Mouse (Mus musculus): ENCODE results near the gene Foxa3. TPM values are rescaled to one million over a fixed set of nuclear protein-coding genes. Genes with fewer than 3 reads are reported as not detected.

Gene Foxa3
- total RNA-seq, 4 experiments from 2014 or later = not detected

- DNase-seq (ENCODE audit: low spot score in 2 of 2) = no peak
These were observed 22.1 kb downstream of the Foxa3 start for GRCm38 (mm10) chr7:19001066-19001806.

GRCm38 (mm10) chr7:19000421-19000820, 22.9 kb downstream of the Foxa3 start:
- no peak for DNase-seq (ENCODE audit: low spot score in 2 of 2)

- DNase-seq (ENCODE audit: low spot score in 2 of 2) = no peak
These were observed 24.5 kb downstream of the Foxa3 start for GRCm38 (mm10) chr7:18998835-18999234.

- DNase-seq (ENCODE audit: low spot score in 2 of 2) = no peak
These were observed 30.3 kb downstream of the Foxa3 start for GRCm38 (mm10) chr7:18993036-18993435.

GRCm38 (mm10) chr7:18992294-18992675, 31.1 kb downstream of the Foxa3 start:
- DNase-seq (ENCODE audit: low spot score in 2 of 2) = no peak

GRCm38 (mm10) chr7:18991660-18992293, 31.6 kb downstream of the Foxa3 start:
- no peak for DNase-seq (ENCODE audit: low spot score in 2 of 2)

- DNase-seq (ENCODE audit: low spot score in 2 of 2) = peak; percentile 100
These were observed 32.6 kb downstream of the Foxa3 start, which contains the start of gene Mypop for GRCm38 (mm10) chr7:18990601-18991295. Gene Mypop, plus strand, starts transcription at chr7:18991245.

GRCm38 (mm10) chr7:18989995-18990394, 33.3 kb downstream of the Foxa3 start:
- DNase-seq (ENCODE audit: low spot score in 2 of 2) = no peak

- DNase-seq (ENCODE audit: low spot score in 2 of 2) = no peak
These were observed 34.6 kb downstream of the Foxa3 start for GRCm38 (mm10) chr7:18988780-18989179.

GRCm38 (mm10) chr7:18987747-18988146, 35.6 kb downstream of the Foxa3 start:
- no peak for DNase-seq (ENCODE audit: low spot score in 2 of 2)

- no peak for DNase-seq (ENCODE audit: low spot score in 2 of 2)
These were observed 36.2 kb downstream of the Foxa3 start, which contains the start of gene Nanos2 for GRCm38 (mm10) chr7:18987100-18987499. Gene Nanos2, plus strand, starts transcription at chr7:18987400.

GRCm38 (mm10) chr7:18986503-18986902, 36.8 kb downstream of the Foxa3 start:
- DNase-seq (ENCODE audit: low spot score in 2 of 2) = no peak

- peak; percentile 72 to 79 for DNase-seq (ENCODE audit: low spot score in 2 of 2)
These were observed 45.0 kb downstream of the Foxa3 start for GRCm38 (mm10) chr7:18978381-18978780.

GRCm38 (mm10) chr7:18970956-18971355, 52.4 kb downstream of the Foxa3 start:
- no peak for DNase-seq (ENCODE audit: low spot score in 2 of 2)

GRCm38 (mm10) chr7:18967603-18968002, 55.7 kb downstream of the Foxa3 start:
- DNase-seq (ENCODE audit: low spot score in 2 of 2) = no peak

GRCm38 (mm10) chr7:18965312-18965711, 58.0 kb downstream of the Foxa3 start:
- no peak for DNase-seq (ENCODE audit: low spot score in 2 of 2)

- DNase-seq (ENCODE audit: low spot score in 2 of 2) = no peak
These were observed 60.0 kb downstream of the Foxa3 start for GRCm38 (mm10) chr7:18963294-18963843.

Other genes starting within 250 kb of the Foxa3 start
- gene Psg19, start 225.0 kb downstream of the Foxa3 start, total RNA-seq (2022) = not detected
- gene Psg17, start 201.9 kb downstream of the Foxa3 start, total RNA-seq (2022) = under 1 TPM in 1 of 4 experiments, not detected in 3; 0.14 TPM
- gene Mill2, start 183.6 kb downstream of the Foxa3 start, total RNA-seq (2022) = 1 to 10 TPM; 1.9 to 2.6 (median 2.2) TPM
- gene Pglyrp1, start 152.2 kb downstream of the Foxa3 start, total RNA-seq (2022) = 10 to 100 TPM; 11.2 to 15.5 (median 13.4) TPM
- gene Ccdc61, start 113.1 kb downstream of the Foxa3 start, total RNA-seq (2022) = 10 to 100 TPM in 2 of 4 experiments, 1 to 10 TPM in 2; 9.4 to 14.3 (median 11.4) TPM
- gene Nova2, start 97.7 kb downstream of the Foxa3 start, total RNA-seq (2022) = 10 to 100 TPM; 71.3 to 76.7 (median 74.6) TPM
- gene Nanos2, start 36.1 kb downstream of the Foxa3 start, total RNA-seq (2022) = 1 to 10 TPM in 1 of 4 experiments, under 1 TPM in 2, not detected in 1; 0.60 to 1.5 (median 0.91) TPM
- 10 to 100 TPM; 42.4 to 49.6 (median 45.8) TPM for gene Mypop, start 32.3 kb downstream of the Foxa3 start, total RNA-seq (2022)
- gene Irf2bp1, start 19.5 kb downstream of the Foxa3 start, total RNA-seq (2022) = 10 to 100 TPM; 47.6 to 49.2 (median 47.9) TPM
- 100 to 1,000 TPM; 100 to 113 (median 109) TPM for gene Sympk, start 839 bp upstream of the Foxa3 start, total RNA-seq (2022)
- gene Rsph6a, start 31.2 kb upstream of the Foxa3 start, total RNA-seq (2022) = under 1 TPM in 2 of 4 experiments, not detected in 2; 0.41 to 0.61 TPM
- 100 to 1,000 TPM; 136 to 144 (median 141) TPM for gene Dmwd, start 52.7 kb upstream of the Foxa3 start, total RNA-seq (2022)
- gene Dmpk, start 60.3 kb upstream of the Foxa3 start, total RNA-seq (2022) = 10 to 100 TPM; 35.6 to 55.8 (median 45.3) TPM
- gene Six5, start 71.1 kb upstream of the Foxa3 start, total RNA-seq (2022) = 1 to 10 TPM; 2.0 to 3.7 (median 3.6) TPM
- under 1 TPM; 0.18 to 0.57 (median 0.31) TPM for gene Gm4969, start 94.8 kb upstream of the Foxa3 start, total RNA-seq (2022)
- 10 to 100 TPM; 13.3 to 15.1 (median 14.4) TPM for gene Fbxo46, start 96.3 kb upstream of the Foxa3 start, total RNA-seq (2022)
- 10 to 100 TPM; 18.6 to 20.9 (median 20.4) TPM for gene Qpctl, start 125.8 kb upstream of the Foxa3 start, total RNA-seq (2022)
- 10 to 100 TPM; 75.6 to 82.3 (median 78.2) TPM for gene Snrpd2, start 126.2 kb upstream of the Foxa3 start, total RNA-seq (2022)
- gene Gipr, start 142.6 kb upstream of the Foxa3 start, total RNA-seq (2022) = 1 to 10 TPM; 1.0 to 1.5 (median 1.2) TPM
- gene Eml2, start 152.9 kb upstream of the Foxa3 start, total RNA-seq (2022) = 100 to 1,000 TPM; 156 to 198 (median 171) TPM
- gene Gpr4, start 189.0 kb upstream of the Foxa3 start, total RNA-seq (2022) = 1 to 10 TPM; 1.3 to 2.7 (median 1.8) TPM
- 10 to 100 TPM; 33.8 to 45.7 (median 40.7) TPM for gene Opa3, start 204.8 kb upstream of the Foxa3 start, total RNA-seq (2022)
- gene Vasp, start 248.3 kb upstream of the Foxa3 start, total RNA-seq (2022) = 10 to 100 TPM; 17.4 to 26.8 (median 19.5) TPM

Data from layer of hippocampus, adult 8-10 months (tissue).